Mouse (Mus musculus): ENCODE measurements at regions not wholly inside any gene's neighbourhood (a gene's known extent, or its start where the extent isn't known, plus 50 kb on each side); places are given as distances from the start of the nearest gene placed in this dataset.
A peak's percentile ranks its signal among the peaks of the same experiment; 100 is the strongest.

GRCm38 (mm10) chr3:21404058-21404457 is 672.4 kb upstream of the Tbl1xr1 start:
- no peak for DNase-seq

GRCm38 (mm10) chr3:21407077-21407476 is 669.4 kb upstream of the Tbl1xr1 start:
- DNase-seq, result no peak

DNA sequence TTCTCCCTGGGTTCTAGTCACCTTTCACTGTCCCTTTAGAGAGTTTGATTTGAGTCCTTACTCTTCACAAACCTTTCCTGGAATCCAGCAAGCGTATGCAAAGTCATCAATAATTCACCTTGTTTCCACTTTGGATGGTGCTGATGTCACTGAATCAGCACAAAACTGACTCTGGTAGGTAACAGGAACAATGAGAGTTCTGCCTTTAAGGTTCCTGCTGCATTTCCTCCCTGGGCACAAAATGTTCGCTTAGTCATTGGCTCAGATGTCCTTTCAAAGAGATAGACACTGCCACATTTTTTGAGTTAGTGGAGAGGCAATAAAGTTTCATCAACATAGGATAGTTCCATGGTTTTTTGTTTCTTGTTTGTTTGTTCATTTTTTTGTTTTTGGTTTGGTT is 664.4 kb upstream of the Tbl1xr1 start:
- no peak for DNase-seq

DNA sequence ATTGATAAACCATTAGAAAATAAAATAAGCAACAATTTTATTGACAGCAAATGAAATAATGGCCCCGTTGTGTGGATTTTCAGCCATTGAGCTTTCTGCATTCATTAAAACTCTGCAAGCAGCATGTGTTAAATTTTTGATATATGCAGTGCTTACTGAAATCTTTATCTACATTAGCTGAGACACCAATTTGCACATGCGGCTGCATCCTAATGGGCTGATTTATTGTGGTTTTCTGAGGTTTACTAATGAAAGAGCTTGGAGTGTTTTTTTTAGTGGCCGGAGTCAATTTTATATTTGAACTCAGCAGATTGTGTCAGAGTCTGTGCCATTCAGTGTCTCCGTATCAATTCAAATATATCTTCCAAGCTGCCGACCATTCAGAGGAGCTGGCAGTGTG is 653.3 kb upstream of the Tbl1xr1 start:
- DNase-seq, result no peak

DNA sequence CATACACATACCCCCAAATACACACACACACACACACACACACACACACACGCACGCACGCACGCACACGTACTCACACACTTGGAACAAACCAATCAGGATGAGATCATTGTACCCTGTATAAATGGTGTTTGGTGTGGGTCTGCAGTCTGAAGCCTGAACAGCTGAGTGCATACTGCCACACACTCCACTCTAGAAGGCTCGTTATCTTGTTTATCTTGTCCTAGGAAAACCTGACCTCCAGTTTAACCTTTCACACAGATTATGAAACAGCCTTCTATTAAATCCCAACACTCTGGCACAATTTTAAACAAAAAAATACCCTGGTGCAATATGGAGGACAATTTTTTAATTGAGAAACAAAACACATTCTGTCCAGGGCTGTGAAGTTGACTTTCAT is 649.9 kb upstream of the Tbl1xr1 start:
- no peak for DNase-seq

GRCm38 (mm10) chr3:21427408-21428031 is 648.9 kb upstream of the Tbl1xr1 start:
- DNase-seq, result no peak

GRCm38 (mm10) chr3:21428120-21428519 is 648.3 kb upstream of the Tbl1xr1 start:
- no peak for DNase-seq

GRCm38 (mm10) chr3:21464245-21464644 is 612.2 kb upstream of the Tbl1xr1 start:
- no peak for DNase-seq

GRCm38 (mm10) chr3:21466113-21466645 is 610.3 kb upstream of the Tbl1xr1 start:
- no peak for DNase-seq

DNA sequence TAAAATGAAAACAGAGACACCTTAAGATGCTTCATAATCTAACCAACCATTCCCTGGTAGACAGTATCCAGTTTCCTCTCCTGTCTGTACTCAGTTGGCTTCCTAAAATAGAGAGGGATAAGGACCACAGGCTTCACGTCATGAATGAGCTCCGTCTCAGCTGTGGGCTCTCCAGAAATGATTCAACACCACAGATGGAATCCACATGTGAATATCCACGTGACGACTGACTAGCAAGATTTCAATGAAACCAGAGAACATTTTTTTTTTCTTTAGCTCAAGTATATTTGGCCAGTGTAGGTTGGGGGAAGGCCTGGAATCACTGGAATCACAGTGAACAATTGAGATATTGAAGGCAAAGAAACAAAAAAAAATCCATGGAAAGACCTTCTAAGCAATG is 599.1 kb upstream of the Tbl1xr1 start:
- no peak for DNase-seq

GRCm38 (mm10) chr3:21479021-21479795 is 597.2 kb upstream of the Tbl1xr1 start:
- peak; percentile 45 for DNase-seq

DNA sequence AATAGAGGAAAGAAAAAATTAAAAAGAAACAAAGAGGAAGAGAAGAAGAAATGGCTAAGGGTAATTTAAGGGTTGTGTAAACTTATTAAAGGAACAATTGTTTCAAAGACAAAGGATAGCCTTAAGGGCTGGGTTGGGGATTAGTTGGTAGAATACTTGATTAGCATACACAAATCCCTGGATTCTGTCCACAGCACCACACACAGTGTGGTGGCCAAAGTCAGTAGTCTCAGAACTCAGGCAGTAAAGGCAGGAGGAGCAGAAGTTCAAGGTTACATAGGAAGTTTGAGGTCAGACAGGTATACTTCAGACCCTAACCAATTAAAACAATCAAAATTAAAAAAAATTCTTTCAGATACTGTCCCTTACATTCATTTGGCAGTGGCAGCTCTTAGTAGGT is 596.6 kb upstream of the Tbl1xr1 start:
- DNase-seq, result no peak

DNA sequence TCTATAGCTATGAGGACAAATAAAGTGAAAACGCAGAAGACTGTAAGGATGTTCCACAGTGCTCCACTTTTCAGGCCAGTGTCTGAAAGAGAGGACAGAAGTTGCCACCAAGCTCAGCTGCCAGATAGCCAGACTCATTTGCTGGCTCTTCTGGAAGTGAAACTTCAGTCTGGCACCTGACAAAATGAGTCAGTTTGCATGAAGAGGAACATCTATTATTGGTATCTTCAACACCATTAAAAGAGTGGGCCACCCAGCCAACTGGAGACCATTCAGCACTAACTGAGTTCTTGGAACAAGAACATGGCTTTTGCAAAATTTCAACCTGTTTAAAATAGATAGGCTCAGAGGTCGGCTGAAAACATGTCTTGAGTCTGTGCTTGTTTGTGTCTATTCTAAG is 592.4 kb upstream of the Tbl1xr1 start:
- DNase-seq, result no peak

DNA sequence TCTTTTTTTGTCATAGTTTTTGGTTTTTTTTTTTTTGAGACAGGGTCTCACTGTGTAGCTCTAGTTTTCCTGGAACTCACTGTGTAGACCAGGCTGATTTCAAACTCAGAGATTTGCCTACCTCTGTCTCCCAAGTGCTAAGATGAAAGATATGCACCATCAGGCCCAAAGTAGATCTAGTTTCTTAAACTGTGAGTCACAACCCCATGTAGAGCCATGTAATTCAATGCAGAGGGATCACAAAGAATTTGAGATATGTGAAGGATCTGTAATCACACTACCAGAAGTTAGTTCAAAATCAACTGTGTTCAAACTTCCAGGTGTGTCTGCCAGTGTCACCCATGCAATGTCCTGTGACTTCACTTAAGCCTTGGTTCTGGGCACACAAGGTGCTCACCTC is 591.0 kb upstream of the Tbl1xr1 start:
- no peak for DNase-seq

DNA sequence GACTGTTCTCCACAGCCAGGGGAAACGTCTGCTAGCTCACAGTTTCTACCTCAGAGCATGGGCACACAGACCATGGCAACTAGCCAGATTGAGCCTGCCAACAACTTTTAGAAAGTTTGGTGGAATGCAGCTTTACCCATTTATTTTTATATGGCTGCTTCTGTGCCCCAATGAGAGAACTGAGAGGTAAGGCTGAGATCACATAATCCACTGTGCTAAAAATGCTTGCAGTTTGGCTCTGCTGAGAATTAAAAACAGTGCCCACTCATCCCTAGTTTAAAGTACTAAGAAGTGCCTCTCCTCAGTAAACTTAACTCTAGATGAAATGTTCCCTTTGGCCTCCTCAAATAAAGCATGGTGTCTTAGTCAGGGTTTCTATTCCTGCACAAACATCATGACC is 586.9 kb upstream of the Tbl1xr1 start:
- DNase-seq, result no peak

GRCm38 (mm10) chr3:21492413-21492812 is 584.0 kb upstream of the Tbl1xr1 start:
- no peak for DNase-seq

DNA sequence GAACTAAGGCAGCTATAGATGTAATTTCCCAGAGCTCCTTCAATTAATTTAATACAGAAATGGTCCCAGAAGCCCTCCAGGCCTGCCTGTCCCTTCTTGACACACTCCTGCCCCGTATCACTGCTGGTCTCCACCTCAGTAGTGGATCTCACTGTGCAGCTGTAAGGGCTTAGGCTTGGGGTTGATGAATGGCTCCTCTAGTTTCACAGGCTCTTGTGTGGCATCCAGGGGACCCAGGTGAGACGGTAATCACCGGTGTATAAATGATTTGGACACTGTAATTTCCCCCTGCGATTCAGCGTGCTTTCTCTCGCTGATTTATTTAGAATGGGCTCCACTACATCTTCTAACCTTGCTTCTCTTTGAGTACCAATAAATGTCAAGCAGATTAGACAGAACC is 583.1 kb upstream of the Tbl1xr1 start:
- no peak for DNase-seq

GRCm38 (mm10) chr3:21494904-21495303 is 581.5 kb upstream of the Tbl1xr1 start:
- DNase-seq, result no peak

GRCm38 (mm10) chr3:21495651-21496050 is 580.8 kb upstream of the Tbl1xr1 start:
- DNase-seq, result no peak

GRCm38 (mm10) chr3:21496166-21496565 is 580.3 kb upstream of the Tbl1xr1 start:
- no peak for DNase-seq

GRCm38 (mm10) chr3:21497011-21497410 is 579.4 kb upstream of the Tbl1xr1 start:
- DNase-seq, result no peak

- DNase-seq, result no peak
These were observed 568.8 kb upstream of the Tbl1xr1 start for GRCm38 (mm10) chr3:21507655-21508054.

- DNase-seq, result no peak
These were observed 564.4 kb upstream of the Tbl1xr1 start for GRCm38 (mm10) chr3:21512081-21512480.

DNA sequence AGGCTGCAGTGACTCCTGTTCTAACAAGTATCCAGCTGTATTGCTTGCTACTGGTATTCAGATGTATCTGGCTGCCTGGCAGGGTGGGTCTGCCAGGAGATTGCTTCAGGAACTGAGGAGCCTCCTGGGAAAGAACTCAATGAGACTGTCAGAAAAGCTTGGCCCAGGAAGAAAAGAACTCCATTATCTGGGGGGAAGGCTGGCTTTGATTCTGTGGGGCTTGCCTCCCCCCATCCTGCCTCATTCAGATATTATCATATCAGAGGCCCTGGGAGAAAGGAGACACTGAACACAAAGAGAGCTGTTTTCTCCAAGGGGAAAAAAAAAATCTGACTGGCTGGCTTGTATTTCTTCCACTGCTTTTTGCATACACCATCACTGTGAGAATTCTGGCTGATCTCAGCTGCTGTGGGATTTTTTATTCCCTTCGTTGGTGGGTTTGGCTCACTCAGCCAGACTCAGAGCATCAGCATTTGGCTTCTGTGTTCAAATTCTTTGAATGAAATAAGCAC is 552.0 kb upstream of the Tbl1xr1 start:
- DNase-seq, result no peak
